Mouse (Mus musculus) thymus, adult 2 months (tissue): ENCODE data around the gene Abcf2.

Experiments used
- CTCF ChIP-seq: fragments of 200-500 bp; IDR thresholded peaks from 2 replicates; pipeline ENCODE4 v1.5.1; 2012; ENCODE audit warnings: mild to moderate bottlenecking, control low read depth, low read length, moderate library complexity, borderline replicate concordance; ENCODE audit not compliant: control insufficient read depth, poor library complexity, insufficient read depth; ENCODE audit errors: extremely low read depth
- POLR2A ChIP-seq: fragments of 200-500 bp; IDR thresholded peaks from 2 replicates; pipeline ENCODE4 v1.6.1; 2012; ENCODE audit warnings: mild to moderate bottlenecking, low read length, control low read depth, moderate library complexity; ENCODE audit not compliant: control insufficient read depth, poor library complexity, insufficient read depth; ENCODE audit errors: extremely low read depth

DNA sequence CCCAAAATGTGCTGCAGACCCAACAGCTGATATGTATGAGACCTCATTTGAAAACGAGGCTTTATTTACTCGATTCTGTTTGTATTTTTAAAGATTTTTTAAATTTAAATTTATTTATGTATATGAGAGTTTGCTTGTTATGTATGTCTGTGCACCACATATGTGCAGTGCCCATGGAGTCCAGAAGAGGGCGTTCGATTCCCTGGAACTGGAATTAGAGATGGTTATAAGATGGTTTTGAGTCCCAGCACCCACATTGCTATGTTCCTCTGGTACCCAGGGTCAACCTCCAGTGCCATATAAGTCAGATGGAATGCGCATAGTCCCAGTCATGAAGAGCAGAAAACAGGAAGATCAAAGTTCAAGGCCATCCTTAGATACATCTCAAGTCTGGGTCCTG is 43.0 kb downstream of the Abcf2 start:
- TF ChIP-seq CTCF (no peak), POLR2A (no peak)
